In genomic region chr13:38658528-38659280, GRCm38 (mm10) we compare ENCODE assay signal across 8 mouse cellular contexts. TPM values are rescaled to one million over a fixed set of nuclear protein-coding genes. Genes with fewer than 3 reads are reported as not detected.
A peak's percentile ranks its signal among the peaks of the same experiment; 100 is the strongest.
DNase-seq lines count a peak whose midpoint lies in the region; ATAC-seq lines count a peak whose summit lies in the region.

Gene Eef1e1 (minus strand): TSS chr13:38659058.

- WGBS in heart, embryonic 14.5 days, result under 1% methylated on average over 59 of the region's 59 CpGs
- WGBS in liver, embryonic 13.5 days (ENCODE audit: insufficient replicate concordance), result 0% methylated on average over 59 of the region's 59 CpGs
- WGBS in stomach, embryonic 16.5 days, result under 1% methylated on average over 59 of the region's 59 CpGs

- peak within 1 kb of the TSS; percentile 82 for H3K9ac ChIP-seq in heart, embryonic 14.5 days (ENCODE audit: low read length)
- H3K9ac ChIP-seq in liver, embryonic 13.5 days, result peak within 1 kb of the TSS; percentile 91
- peak within 1 kb of the TSS; percentile 79 for H3K9ac ChIP-seq in stomach, embryonic 16.5 days (ENCODE audit: low read length)

- H3K27me3 ChIP-seq in heart, embryonic 14.5 days (ENCODE audit: control insufficient read depth, insufficient read depth, low read length), result no peaks in the 10 kb centered on the region
- no peaks in the 10 kb centered on the region for H3K27me3 ChIP-seq in liver, embryonic 13.5 days
- H3K27me3 ChIP-seq in stomach, embryonic 16.5 days (ENCODE audit: control insufficient read depth, insufficient read depth, low read length), result no peaks in the 10 kb centered on the region

- peaks cover 4% of the 10 kb centered on the region; the same call in 1 of the 2 replicates for H3K4me1 ChIP-seq in brown adipose tissue, adult 24 weeks (ENCODE audit: control insufficient read depth, insufficient read depth, insufficient read length, low read length)
- H3K4me1 ChIP-seq in heart, embryonic 14.5 days (ENCODE audit: control insufficient read depth in 2 of 2, insufficient read depth in 2 of 2, low read length in 2 of 2), result peaks cover 3 to 6% of the 10 kb centered on the region in 2 experiments
- H3K4me1 ChIP-seq in liver, embryonic 13.5 days (replicated peaks), result peaks cover 38% of the 10 kb centered on the region
- peaks cover 7% of the 10 kb centered on the region; the same call in 1 of the 2 replicates for H3K4me1 ChIP-seq in stomach, embryonic 16.5 days (ENCODE audit: control insufficient read depth, insufficient read depth, low read length)

- 0 out of 2 replicates have a peak, but pooled peaks cover 3% of the 10 kb centered on the region for H3K9me3 ChIP-seq in heart, embryonic 14.5 days (ENCODE audit: control insufficient read depth, low read length)
- H3K9me3 ChIP-seq in liver, embryonic 13.5 days (replicated peaks), result peaks cover 9% of the 10 kb centered on the region; the same call in 1 of the 2 replicates
- H3K9me3 ChIP-seq in stomach, embryonic 16.5 days (replicated peaks; ENCODE audit: control insufficient read depth, low read length), result no peaks in the 10 kb centered on the region

- ATAC-seq in heart, embryonic 14.5 days (ENCODE audit: insufficient number of reproducible peaks, insufficient read depth, low FRiP score, low read depth), result peak; percentile 98
- peak; percentile 98 for ATAC-seq in liver, embryonic 13.5 days (ENCODE audit: low read depth)
- peak; percentile 99 for ATAC-seq in stomach, embryonic 16.5 days (ENCODE audit: insufficient read depth, low FRiP score)

- H3K4me3 ChIP-seq in brown adipose tissue, adult 24 weeks (ENCODE audit: insufficient read depth, low read depth, low read length), result peak within 1 kb of the TSS; percentile 94
- peak within 1 kb of the TSS; percentile 64 to 68 for H3K4me3 ChIP-seq in heart, embryonic 14.5 days (ENCODE audit: control insufficient read depth in 1 of 2, insufficient read depth in 1 of 2, low read depth in 1 of 2, low read length in 2 of 2)
- H3K4me3 ChIP-seq in liver, embryonic 13.5 days (replicated peaks), result peak within 1 kb of the TSS; percentile 85
- H3K4me3 ChIP-seq in stomach, embryonic 16.5 days (replicated peaks; ENCODE audit: low read length), result peak within 1 kb of the TSS; percentile 69

- H3K36me3 ChIP-seq in heart, embryonic 14.5 days (ENCODE audit: control insufficient read depth, insufficient read depth, low read length), result peaks cover 30% of the 10 kb centered on the region
- H3K36me3 ChIP-seq in liver, embryonic 13.5 days, result peaks cover 28% of the 10 kb centered on the region
- H3K36me3 ChIP-seq in stomach, embryonic 16.5 days (ENCODE audit: control insufficient read depth, insufficient read depth, low read length), result peaks cover 19% of the 10 kb centered on the region

- H3K4me2 ChIP-seq in heart, embryonic 14.5 days (ENCODE audit: low read length), result peak within 1 kb of the TSS; percentile 74
- H3K4me2 ChIP-seq in liver, embryonic 13.5 days, result peak within 1 kb of the TSS; percentile 89
- peak within 1 kb of the TSS; percentile 54 for H3K4me2 ChIP-seq in stomach, embryonic 16.5 days (ENCODE audit: low read depth, low read length)

- H3K27ac ChIP-seq in brown adipose tissue, adult 24 weeks (replicated peaks; ENCODE audit: low read depth, low read length), result peak within 1 kb of the TSS; percentile 37; the same call in 1 of the 2 replicates
- peak within 1 kb of the TSS; percentile 20 to 79 for H3K27ac ChIP-seq in heart, embryonic 14.5 days (replicated peaks in 1 of 2; ENCODE audit: control insufficient read depth in 1 of 2, insufficient read depth in 1 of 2, low read depth in 2 of 2, low read length in 2 of 2)
- peak within 1 kb of the TSS; percentile 78 for H3K27ac ChIP-seq in liver, embryonic 13.5 days
- peak within 1 kb of the TSS; percentile 66 for H3K27ac ChIP-seq in stomach, embryonic 16.5 days (ENCODE audit: low read length)

- peak; percentile 97 for DNase-seq in CD4-positive, CD25-positive, alpha-beta regulatory T cell, adult 2 months (ENCODE audit: low read depth, low spot score)
- peak; percentile 47 for DNase-seq in fat pad, adult 2 months (ENCODE audit: extremely low read depth, low read depth, low spot score)
- DNase-seq in kidney, postnatal 14 days, result peak; percentile 95
- DNase-seq in liver, embryonic 13.5 days, result peak; percentile 99
- DNase-seq in neural tube, embryonic 10.5 days (ENCODE audit: extremely low spot score, low spot score), result peak; percentile 94

RNA-seq across cellular contexts. Expression of gene Eef1e1, which starts in this region (rescaled TPM):
- 19.5 and 20.4 TPM in 2 replicates for polyA plus RNA-seq in brown adipose tissue, adult 24 weeks (2012; ENCODE audit: insufficient read depth, insufficient read length, missing spikeins)
- polyA plus RNA-seq in heart, embryonic 14.5 days (2014; fragmentation: Nextera tagmentation; extraction: Ambion mirVana), result 38.4 and 41.5 TPM in 2 replicates
- 57.1 and 61.2 TPM in 2 replicates for polyA plus RNA-seq in liver, embryonic 13.5 days (2015; fragmentation: Nextera tagmentation; extraction: Ambion mirVana)
- 37.6 and 38.6 TPM in 2 replicates for polyA plus RNA-seq in stomach, embryonic 16.5 days (2015; fragmentation: Nextera tagmentation; extraction: Ambion mirVana)

Comparison
In these comparisons a context has a peak if more than half of its experiments do, and no peak if none do; other contexts are left out.
1. Peak in every context shown above with its lines: DNase-seq, ATAC-seq, H3K4me3 ChIP-seq and H3K27ac ChIP-seq.
2. DNase-seq: peak in every context shown above with its lines; median percentile 99 in liver, embryonic 13.5 days; 97 in CD4-positive, CD25-positive, alpha-beta regulatory T cell, adult 2 months; 95 in kidney, postnatal 14 days; 94 in neural tube, embryonic 10.5 days; 47 in fat pad, adult 2 months.